Mouse (Mus musculus) left cerebral cortex, postnatal 10 days (tissue): Measurements from ENCODE around the gene Actl9. TPM values are rescaled to one million over a fixed set of nuclear protein-coding genes. Genes with fewer than 3 reads are reported as not detected.

ENCODE experiments used
- DNase-seq, 2 experiments: peaks; one replicate each; pipeline ENCODE4 v3.0.0; 2021 to 2022; ENCODE audit warnings: low spot score in 2 of 2, mixed read lengths in 1 of 2; ENCODE audit errors: extremely low spot score in 1 of 2
- intact Hi-C: fragments of 180-260 bp; cut with DNase I; formaldehyde crosslinking; loops from one replicate; pipeline ENCODE4 v1.15.1; 2025
- total RNA-seq, 2 experiments: library from RNA; stranded (reverse); gene quantifications; 2 replicates each; pipeline ENCODE4 v1.2.3; 2021

Actl9 gene
- total RNA-seq: not detected

DNA sequence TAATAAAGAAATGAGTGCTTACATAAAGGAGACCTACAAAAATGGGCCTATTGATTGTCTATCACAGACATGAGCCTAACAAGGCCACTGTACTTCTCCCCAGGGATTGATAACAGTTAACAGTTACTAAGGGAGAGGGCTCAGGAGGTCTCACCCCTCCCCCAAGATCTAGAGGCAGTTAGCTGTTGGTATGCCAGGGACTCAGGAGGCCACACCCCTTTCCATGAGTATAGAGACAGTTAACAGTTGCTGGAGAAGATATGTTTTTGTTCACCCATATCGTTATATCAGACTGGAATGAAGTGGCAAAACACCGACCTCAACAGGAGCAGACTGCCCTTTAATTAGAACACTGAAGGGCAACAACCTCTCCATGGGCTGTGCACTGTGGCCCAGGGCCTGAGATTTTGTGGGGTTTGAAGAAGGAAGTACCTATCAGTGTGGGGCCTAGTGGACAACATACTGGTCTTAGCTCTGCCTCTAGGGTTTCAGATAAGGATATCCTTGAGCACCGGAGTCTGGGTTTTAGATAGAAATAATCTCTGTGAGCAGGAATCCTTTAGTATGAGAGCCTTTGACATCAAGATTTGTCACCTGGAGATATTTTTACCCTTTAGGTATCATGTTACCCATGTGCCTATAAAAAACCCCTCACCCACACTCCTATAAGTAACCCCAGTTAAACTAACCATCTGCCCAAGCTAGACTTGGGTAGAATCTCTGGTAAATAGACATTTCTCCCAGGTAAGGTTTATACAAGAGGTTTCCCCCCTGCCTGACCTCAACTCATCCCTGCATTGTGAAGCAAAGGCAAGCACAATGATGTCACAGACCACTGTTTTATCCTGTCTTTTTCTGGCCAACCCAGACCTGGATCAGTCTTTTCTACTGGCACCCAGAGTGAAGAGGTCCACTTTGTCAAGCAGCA lies at the start of gene Actl9:
Gene Actl9, plus strand, starts transcription at position 878 of the 928 bp plus-strand sequence.
- intact Hi-C loops: no loop called here

GRCm38 (mm10) chr17:33385705-33386104 lies 47.0 kb upstream of the Actl9 start:
- intact Hi-C loops: no loop called here
- no peak for DNase-seq

More for the DNA sequence above, at the start of gene Actl9:
- no peak for DNase-seq

GRCm38 (mm10) chr17:33392271-33392670 lies 40.4 kb upstream of the Actl9 start:
- DNase-seq: no peak
- intact Hi-C loops: no loop called here

DNA sequence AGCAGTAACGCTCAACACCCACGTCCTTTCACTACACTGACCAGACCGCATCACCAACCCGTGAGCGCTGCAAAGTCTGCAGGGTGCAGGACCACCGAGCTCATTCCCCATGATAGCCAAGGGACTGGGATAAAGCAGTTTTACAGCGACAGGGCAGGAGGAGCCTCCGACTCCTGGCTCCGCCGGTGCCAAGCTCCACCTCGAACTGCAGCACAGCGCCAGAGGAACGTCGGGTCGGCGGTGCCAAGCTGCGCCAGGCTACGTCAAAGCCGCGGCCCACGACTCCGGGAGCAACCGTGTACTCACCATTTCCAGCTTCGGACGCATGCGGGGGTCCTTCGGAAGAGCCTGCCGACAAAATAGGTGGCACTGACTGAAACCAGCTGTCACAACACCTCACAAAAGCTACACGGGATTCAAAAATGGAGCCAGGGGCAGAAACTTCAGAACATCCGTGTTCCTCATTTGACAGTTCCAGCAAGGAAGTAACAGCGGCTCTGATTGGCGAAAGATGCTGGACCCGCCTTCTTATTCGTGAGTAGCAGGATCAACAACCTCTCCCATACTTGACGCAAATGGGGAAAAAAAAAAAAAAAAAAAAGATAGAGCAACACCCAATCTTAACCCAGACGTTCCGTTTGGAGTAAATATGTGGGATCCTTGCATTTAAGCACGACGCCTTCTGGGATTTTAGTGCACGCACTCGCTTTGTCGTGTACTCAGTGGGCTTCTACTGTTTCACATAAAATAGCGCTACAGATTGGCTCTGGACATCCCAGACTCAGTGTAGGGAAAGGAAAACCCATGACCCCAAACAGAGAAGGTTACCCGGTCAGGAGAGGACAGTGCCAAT lies 38.3 kb upstream of the Actl9 start, which contains the start of gene Zfp101:
Gene Zfp101, minus strand, starts transcription at position 460 of the 853 bp plus-strand sequence.
- intact Hi-C loops: no loop called here
- DNase-seq: peak; percentile 91 to 95

DNA sequence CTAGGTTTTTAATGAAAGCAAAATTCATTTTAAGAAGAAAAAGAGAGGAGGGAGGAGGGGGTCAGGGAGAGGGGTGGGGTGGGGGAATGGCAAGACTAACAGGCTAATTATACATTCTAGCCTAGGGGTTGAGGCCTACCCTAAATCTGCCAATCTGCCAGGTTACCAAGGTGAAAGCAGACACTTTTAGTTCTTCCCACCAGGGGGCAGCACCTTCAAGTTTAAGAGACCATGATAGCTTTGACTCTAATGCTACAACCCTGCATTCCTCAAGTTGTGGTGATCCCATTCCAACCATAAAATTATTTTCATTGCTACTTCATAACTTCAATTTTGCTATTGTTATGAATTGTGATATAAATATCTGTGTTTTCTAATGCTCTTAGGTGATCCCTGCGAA lies 6.5 kb downstream of the Actl9 start:
- intact Hi-C loops: loop anchor here (5.0 kb wide), 1 partner anchor 98 kb away; no protein-coding TSS in a partner anchor
- peak; percentile 48 to 68 for DNase-seq

DNA sequence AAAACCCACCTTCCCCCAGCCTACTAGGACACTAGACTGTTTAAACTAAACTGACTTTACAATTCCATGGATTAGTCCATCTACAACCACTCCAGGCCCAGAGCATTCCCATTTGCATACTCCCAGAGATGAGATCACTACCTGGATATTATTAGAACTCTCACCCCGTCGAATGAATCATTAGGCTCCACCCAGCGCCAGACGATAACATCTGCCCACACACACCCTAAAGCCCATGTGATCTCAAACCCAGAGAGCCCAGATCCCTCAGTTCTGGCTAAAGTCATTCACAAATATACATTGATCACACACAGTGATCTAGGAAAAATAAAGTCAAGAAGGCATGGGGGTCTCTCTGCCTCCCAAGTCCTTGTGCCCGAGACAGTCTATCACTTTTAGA lies 7.2 kb downstream of the Actl9 start:
- DNase-seq: no peak
- intact Hi-C loops: loop anchor here (5.0 to 10.0 kb wide), 2 partner anchors 97 to 365 kb away; no protein-coding TSS in a partner anchor

DNA sequence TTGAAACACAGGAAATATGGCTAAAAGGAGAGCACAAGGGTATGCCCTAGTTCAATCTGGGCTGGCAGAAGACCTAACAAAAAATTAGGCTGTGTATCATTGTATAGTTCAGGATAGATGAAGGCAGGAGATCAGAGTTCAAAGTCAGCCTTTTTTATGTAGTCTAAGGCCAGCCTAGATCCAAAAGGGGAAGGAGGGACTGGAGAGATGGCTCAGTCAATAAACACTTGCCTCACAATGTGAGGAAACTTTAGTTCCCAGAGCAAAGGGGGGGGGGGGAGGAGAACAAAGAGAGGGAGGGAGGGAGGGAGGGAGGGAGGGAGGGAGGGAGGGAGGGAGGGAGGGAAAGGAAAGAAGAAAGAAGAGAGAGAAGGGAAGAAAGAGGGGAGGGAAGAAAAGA lies 8.5 kb downstream of the Actl9 start:
- intact Hi-C loops: loop anchor here (10.0 kb wide), 1 partner anchor 364 kb away; no protein-coding TSS in a partner anchor
- no peak for DNase-seq

DNA sequence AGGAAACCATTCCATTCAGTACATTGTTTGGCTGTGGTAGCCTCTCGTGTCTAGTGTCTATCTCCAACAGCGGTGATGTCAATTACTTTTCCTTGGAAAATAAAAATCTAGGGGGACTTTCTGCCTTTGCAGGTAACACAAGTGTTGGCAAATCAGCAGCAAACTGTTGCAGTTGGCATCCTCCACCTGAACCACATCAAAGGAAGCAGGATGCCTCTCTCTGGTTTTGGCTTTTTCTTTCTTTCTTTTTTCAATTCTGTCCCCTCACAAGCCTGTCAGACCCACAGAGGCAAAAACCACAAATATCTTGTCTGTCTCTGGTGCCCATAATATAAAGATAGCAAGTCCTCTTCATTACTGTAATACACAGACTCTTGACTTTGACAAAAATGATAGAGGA lies 23.9 kb downstream of the Actl9 start:
- no peak for DNase-seq
- intact Hi-C loops: no loop called here

- intact Hi-C loops: no loop called here
- DNase-seq: no peak
Observed at GRCm38 (mm10) chr17:33471206-33471605, 38.5 kb downstream of the Actl9 start.

Other genes starting within 250 kb of the Actl9 start
- not detected for gene Olfr239, start 241.6 kb upstream of the Actl9 start, total RNA-seq
- under 1 TPM; 0.55 to 0.60 TPM for gene Olfr1564, start 211.2 kb upstream of the Actl9 start, total RNA-seq
- gene Zfp955a, start 177.8 kb upstream of the Actl9 start, total RNA-seq: 10 to 100 TPM; 14.0 to 14.5 TPM
- gene Olfr63, start 168.2 kb upstream of the Actl9 start, total RNA-seq: not detected
- 10 to 100 TPM; 24.1 to 24.9 TPM for gene Zfp955b, start 143.4 kb upstream of the Actl9 start, total RNA-seq
- gene Zfp81, start 74.0 kb upstream of the Actl9 start, total RNA-seq: 10 to 100 TPM; 25.1 to 25.3 TPM
- 10 to 100 TPM in 1 of 2 experiments, 1 to 10 TPM in 1; 7.3 to 11.0 TPM for gene Zfp101, start 38.3 kb upstream of the Actl9 start, total RNA-seq
- gene Adamts10, start 91.3 kb downstream of the Actl9 start, total RNA-seq: 10 to 100 TPM; 35.9 to 37.2 TPM
- gene Myo1f, start 122.8 kb downstream of the Actl9 start, total RNA-seq: 1 to 10 TPM; 1.4 to 1.8 TPM
- 10 to 100 TPM; 46.5 to 47.5 TPM for gene Zfp414, start 196.2 kb downstream of the Actl9 start, total RNA-seq
- under 1 TPM; 0.26 to 0.47 TPM for gene Pram1, start 205.2 kb downstream of the Actl9 start, total RNA-seq